Mouse (Mus musculus) embryo, embryonic 9.5 days (tissue): ENCODE measurements at regions not wholly inside any gene's neighbourhood (a gene's known extent, or its start where the extent isn't known, plus 50 kb on each side); places are given as distances from the start of the nearest gene placed in this dataset.

Source experiments
- DNase-seq: peaks from one replicate; pipeline ENCODE4 v3.0.0-alpha.2; 2017; ENCODE audit errors: extremely low spot score

DNA sequence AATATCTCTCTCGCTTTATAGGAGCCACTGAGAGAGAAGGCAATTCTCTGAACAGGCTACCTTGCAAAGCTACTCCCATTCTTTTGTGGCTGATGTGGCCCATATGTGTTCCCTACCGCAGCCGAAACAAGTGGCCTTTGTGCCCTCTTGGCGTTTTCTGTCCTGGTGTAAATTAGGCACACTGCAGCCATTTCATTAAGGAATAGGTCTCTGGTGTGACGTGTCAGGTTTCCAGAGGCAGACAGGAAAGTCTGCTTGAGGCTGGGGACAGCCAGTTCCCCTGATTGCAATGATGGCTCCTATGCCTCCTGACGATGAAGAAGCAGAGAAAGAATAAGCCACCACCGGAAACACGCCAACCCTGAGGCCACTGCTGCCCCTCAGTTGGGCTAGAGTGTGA, 59.3 kb upstream of the Bcor start:
- DNase-seq, result peak; percentile 5

DNA sequence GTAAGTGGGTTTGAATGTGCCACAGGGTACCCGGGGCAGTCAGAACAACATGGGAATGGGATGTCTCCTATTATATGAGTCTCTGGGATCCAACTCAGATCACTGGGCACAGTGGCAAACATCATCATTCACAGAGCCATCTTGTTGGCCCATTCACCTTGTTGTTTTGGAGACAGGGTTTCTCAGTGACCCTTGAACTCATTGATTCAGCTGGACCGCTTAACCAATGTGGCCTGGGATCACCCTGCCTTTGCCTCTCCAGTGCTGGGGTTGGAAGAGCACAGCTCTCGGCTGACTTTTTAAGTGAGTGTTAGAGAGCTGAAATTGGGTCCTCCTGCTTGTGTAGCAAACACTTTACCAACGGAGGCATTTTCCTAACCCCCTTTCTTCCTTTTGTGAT, 64.2 kb upstream of the Bcor start:
- DNase-seq, result no peak

GRCm38 (mm10) chrX:12225116-12225891, 65.1 kb upstream of the Bcor start:
- no peak for DNase-seq

DNA sequence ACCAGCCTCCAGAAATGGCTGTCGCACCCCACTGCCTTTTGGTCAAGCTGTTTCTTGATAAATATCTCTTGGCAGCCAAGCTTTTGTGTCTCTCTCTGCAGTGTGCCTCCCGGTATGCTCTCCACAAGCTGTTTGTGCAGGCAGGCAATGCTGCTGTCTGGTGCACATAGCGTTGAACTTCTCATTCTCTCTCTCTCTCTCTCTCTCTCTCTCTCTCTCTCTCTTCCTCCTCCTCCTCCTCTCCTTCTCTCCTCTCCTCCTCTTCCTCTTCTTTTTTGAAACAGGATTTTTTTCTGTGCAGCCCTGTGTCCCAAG, 65.7 kb upstream of the Bcor start:
- no peak for DNase-seq

DNA sequence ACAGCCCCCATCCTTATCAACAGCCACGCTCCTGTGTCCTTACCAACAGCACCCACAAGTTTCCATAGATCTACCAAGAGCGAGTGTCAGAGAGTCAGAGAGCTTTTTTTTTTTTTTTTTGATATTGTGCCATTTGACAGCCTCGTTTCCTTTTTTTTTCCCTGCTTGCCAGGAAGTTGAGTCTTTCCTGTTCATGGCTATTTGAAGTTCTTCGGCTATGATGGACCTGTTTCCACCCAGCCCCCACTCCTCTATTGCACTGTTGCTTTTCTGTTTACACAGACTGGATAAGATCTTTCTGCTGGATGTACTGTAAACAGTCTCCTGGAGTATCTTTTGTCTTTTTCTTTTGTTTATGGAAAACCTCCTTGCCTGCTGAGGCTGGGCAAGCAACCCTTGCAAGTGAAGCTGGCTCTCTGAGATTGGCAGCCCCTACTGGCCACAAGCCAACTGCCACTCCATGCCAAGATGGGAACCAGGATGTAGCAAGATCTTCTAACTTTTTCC, 80.4 kb upstream of the Bcor start:
- DNase-seq, result no peak

DNA sequence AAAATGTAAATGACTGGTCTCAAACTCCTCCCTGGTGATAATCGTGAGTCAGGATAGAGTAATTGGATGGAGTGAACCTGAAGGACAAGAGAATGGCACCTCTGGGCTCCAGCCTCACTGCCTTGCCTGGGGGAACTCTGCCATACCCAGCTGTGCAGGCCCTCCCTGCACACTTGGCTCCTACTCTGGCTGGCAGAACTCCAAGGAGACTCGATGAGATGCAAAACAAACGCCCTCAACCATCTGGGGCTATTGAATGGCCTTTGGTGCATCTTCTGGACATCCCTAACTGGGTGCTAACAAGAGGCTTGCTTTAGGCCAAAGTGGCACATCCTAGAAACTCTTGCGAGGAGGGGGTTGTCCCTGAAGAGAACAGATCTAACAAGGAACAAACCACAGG, 81.6 kb upstream of the Bcor start:
- no peak for DNase-seq

GRCm38 (mm10) chrX:12249071-12249470, 88.9 kb upstream of the Bcor start:
- DNase-seq, result no peak

- no peak for DNase-seq
Measured at GRCm38 (mm10) chrX:12249911-12250310, 89.8 kb upstream of the Bcor start.

GRCm38 (mm10) chrX:12251853-12252679, 91.9 kb upstream of the Bcor start:
- peak; percentile 65 for DNase-seq

- DNase-seq, result no peak
Measured at GRCm38 (mm10) chrX:12252680-12253021, 92.5 kb upstream of the Bcor start.

DNA sequence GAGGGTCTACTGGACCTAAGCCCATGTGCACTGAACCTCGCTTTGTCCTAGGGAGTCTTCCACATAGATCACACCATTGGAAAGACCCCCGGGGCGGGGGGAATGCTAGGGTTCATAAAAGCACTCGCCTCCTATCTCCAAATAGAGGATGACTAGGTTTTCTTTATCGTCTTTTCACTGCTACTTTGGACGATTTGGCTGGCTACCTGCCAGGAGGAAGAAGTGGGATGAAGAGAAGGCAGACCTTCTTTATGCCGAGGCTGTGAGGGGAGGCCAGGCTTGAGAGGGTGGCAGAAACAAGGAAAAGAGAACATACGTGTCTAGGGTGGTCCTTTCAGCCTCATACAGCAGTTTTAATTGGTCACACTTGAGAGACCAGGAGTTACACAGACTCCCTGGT, 96.6 kb upstream of the Bcor start:
- no peak for DNase-seq

DNA sequence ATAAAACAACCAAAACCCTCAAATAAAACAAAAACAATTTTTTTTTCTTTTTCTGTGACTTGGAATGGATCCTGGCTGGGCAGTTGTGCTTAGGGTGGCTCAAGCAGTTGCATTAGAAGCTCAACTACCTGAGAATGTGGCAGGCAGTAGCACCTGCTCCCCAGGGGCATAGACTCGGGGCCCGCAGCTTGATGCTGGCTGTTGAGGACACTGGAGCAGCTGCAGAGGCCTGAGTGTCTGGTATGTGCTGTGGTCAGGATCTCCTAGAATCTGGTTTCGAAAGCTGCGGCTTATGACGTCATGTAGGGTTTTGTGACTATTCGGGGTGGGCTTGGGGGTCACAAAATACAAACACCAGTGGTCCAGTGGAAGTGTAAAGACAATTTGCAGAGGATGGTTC, 103.7 kb upstream of the Bcor start:
- no peak for DNase-seq

- DNase-seq, result no peak
Measured at GRCm38 (mm10) chrX:12284741-12285140, 124.6 kb upstream of the Bcor start.

- DNase-seq, result no peak
Measured at GRCm38 (mm10) chrX:12285141-12285540, 125.0 kb upstream of the Bcor start.

- DNase-seq, result peak; percentile 57
Measured at GRCm38 (mm10) chrX:12285976-12286909, 126.1 kb upstream of the Bcor start.

- DNase-seq, result peak; percentile 49
Measured at GRCm38 (mm10) chrX:12286910-12287522, 126.9 kb upstream of the Bcor start.

DNA sequence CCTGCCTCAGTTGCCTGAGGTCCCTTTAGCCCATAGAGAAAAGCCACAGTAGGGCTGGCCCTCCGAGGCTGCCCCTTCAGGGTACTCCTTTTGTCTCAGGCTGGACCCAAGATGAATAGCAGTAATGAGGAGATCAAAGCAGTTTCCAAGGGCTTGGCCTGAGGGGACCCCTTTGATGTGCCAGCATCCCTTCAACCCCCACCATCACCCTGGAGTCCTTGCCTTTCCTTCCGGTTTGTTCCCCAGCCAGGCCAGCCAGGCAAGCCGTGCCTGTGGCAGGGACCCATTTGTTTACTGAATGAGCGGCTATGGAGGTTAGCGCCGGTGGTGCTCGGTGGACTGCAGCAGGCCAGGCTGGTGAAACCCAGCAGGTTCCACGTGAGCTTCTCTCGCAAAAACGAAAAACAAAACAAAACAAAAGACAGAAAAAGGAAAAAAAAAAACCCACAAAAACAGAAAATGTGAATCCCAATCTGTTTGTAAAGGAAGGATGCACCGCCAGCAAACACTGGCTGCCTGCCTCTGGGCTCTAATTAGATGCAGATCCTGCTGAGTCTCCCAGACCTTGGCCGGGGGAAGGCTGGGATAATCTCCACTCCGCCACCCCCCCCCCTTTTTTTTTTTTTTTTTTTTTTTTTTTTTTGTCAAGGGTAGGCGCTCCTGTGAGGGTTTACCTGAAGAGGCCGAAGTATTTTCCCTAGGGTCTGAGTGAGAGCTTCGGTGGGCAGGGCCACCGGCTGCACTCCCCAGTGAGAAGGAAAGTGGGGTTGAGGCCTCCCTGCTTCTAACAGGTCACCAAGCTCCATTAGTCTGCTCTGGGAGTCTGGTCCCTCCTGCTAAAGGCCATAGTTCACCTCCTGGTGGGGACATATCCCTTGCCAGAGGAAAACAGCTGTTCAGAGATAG, 127.8 kb upstream of the Bcor start:
- DNase-seq, result peak; percentile 39

- no peak for DNase-seq
Measured at GRCm38 (mm10) chrX:12288562-12289117, 128.5 kb upstream of the Bcor start.

GRCm38 (mm10) chrX:12293146-12293545, 133.0 kb upstream of the Bcor start:
- no peak for DNase-seq

- DNase-seq, result no peak
Measured at GRCm38 (mm10) chrX:12294452-12294851, 134.3 kb upstream of the Bcor start.
